Mouse (Mus musculus) kidney, adult 2 months (tissue): ENCODE measurements around the gene Zbtb7a. TPM values are rescaled to one million over a fixed set of nuclear protein-coding genes. Genes with fewer than 3 reads are reported as not detected.
A peak's percentile ranks its signal among the peaks of the same experiment; 100 is the strongest.

Source experiments
- DNase-seq: peaks from one replicate; pipeline ENCODE4 v3.0.0; 2021
- H3K27ac ChIP-seq: fragments of 200-500 bp; 2 replicates; pipeline ENCODE4 v1.5.1; 2012; ENCODE audit warnings: low read depth, low read length, control low read depth, inconsistent platforms; ENCODE audit not compliant: insufficient read depth
- H3K27me3 ChIP-seq: fragments of 200-500 bp; replicated peaks from 2 replicates; pipeline ENCODE4 v1.6.1; 2012; ENCODE audit warnings: mild to moderate bottlenecking, moderate library complexity, low read length, inconsistent platforms; ENCODE audit not compliant: control insufficient read depth, insufficient read depth
- H3K36me3 ChIP-seq: fragments of 200-500 bp; 2 replicates; pipeline ENCODE4 v1.6.1; 2012; ENCODE audit warnings: mild to moderate bottlenecking, moderate library complexity, low read length, inconsistent platforms; ENCODE audit not compliant: control insufficient read depth, insufficient read depth
- H3K4me1 ChIP-seq: fragments of 200-500 bp; 2 replicates; pipeline ENCODE4 v1.6.1; 2011; ENCODE audit warnings: low read length; ENCODE audit not compliant: control insufficient read depth, insufficient read depth
- H3K4me3 ChIP-seq: fragments of 200-500 bp; 2 replicates; pipeline ENCODE4 v1.5.1; 2011; ENCODE audit warnings: mild to moderate bottlenecking, low read depth, low read length, control low read depth; ENCODE audit not compliant: insufficient read depth
- CTCF ChIP-seq: fragments of 200-500 bp; conservative IDR thresholded peaks from 2 replicates; pipeline ENCODE4 v1.5.1; 2011; ENCODE audit warnings: low read depth, mild to moderate bottlenecking, control low read depth, low read length, moderate library complexity, mixed read lengths; ENCODE audit not compliant: insufficient read depth, insufficient read length
- POLR2A ChIP-seq: fragments of 200-500 bp; IDR thresholded peaks from one replicate; pipeline ENCODE4 v1.6.1; 2011; ENCODE audit warnings: low read depth, low read length, control low read depth
- WGBS: fragments of 180-500 bp; shearing (Covaris S2); methylation state at CpG from one replicate; pipeline ENCODE4 v1.1.7; 2018; 5-methylcytosine and 5-hydroxymethylcytosine counted together
- polyA plus RNA-seq: library from polyadenylated mRNA; depleted of rRNA; stranded (reverse); fragments of >200 nt; gene quantifications from 2 replicates; pipeline ENCODE4 v1.2.3, GENCODE M21; 2012

Gene Zbtb7a
- polyA plus RNA-seq, 1 experiment, result 37.1 TPM

DNA sequence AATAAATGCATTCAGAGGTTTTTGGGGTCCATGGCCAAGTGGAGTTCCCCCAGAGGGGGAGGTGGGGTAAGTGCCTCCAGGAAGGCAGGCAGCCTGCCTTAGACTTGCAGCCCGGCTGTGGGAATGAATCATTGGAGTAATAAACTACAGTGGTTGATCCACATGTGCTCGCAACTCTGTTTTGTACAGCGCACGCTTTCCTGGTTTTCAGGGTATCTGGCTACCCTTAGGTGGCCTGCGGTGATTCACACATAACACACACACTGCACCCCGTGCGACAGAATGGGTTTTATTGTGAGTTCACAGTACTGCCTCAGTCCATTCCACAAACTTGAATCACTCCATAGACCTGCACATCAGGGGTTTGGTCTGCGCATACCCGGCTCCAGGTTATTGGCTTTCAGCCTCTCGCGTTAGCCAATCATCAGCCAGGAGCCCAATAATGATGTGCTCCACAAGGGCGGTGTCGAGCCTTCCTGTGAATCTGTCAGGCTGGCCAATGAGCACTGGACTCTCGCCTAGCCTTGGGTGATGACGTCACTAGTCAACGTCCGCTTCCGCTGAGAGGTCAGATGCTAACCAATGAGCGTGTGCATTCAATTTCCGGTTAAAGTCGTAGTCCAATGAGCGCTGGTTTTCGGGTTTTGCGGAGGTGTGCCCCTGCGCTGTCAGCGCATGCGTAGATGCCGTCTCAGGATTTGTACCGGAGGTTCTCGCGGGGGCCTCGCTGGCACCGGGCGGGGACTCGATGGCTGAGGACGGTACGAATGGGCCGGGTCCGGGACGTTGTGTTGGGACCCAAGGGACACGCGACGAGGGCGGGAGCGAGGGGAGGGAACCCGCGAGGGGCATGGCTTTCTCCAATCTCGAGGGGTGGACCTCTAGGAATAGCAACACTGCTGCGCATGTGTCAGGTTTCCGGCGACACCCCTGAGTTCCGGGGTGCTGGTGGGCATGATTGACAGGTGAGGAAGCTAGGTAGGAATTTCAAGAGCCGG lies 47.6 kb downstream of the Zbtb7a start, which contains the start of gene Dapk3:
Gene Dapk3, plus strand, starts transcription at position 670 of the 998 bp plus-strand sequence.
- DNase-seq, result peak; percentile 99
- Histone ChIP-seq H3K4me3 (peak within 1 kb of the TSS; percentile 74), H3K36me3 (peaks cover 16% of the 10 kb centered on the region), H3K4me1 (peaks cover 7% of the 10 kb centered on the region; the same call in 1 of the 2 replicates), H3K27me3 (no peaks in the 10 kb centered on the region), H3K27ac (peak within 1 kb of the TSS; percentile 83)
- WGBS, result 7% methylated on average over 53 of the region's 53 CpGs
- TF ChIP-seq POLR2A (peak; percentile 76), CTCF (no peak)

GRCm38 (mm10) chr10:81183805-81184204 lies 48.8 kb downstream of the Zbtb7a start, which contains the start of gene 4930442H23Rik:
TSS of gene 4930442H23Rik (minus strand) at chr10:81183849.
- DNase-seq, result no peak

DNA sequence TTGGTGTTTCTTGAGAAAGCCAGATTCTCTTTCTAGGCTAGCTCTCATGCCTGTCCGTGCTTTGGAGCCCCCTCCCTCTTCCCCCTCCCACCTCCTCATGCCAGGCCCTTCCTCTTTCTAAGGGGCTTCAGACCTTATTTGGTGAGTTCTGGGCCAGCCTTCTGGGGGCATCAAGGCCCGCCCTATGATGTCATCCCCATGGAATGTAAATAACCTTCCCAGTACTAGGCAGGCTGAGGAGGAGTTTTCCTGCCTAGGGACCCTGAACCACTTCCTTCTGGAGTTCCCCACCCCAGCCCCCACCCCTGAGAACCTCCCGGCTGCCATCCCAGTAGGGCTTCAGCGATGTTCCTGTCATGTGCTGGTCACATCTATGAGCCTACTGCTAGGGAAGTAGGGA lies 49.7 kb downstream of the Zbtb7a start:
- Histone ChIP-seq H3K27me3 (no peaks in the 10 kb centered on the region), H3K4me3 (no peak overlapping the region), H3K36me3 (peaks cover 8% of the 10 kb centered on the region; the same call in 1 of the 2 replicates), H3K4me1 (peaks cover 3% of the 10 kb centered on the region; the same call in 1 of the 2 replicates), H3K27ac (no peak overlapping the region)
- TF ChIP-seq CTCF (no peak), POLR2A (no peak)
- no peak for DNase-seq
- WGBS, result 40% methylated on average over 4 of the region's 4 CpGs

More at GRCm38 (mm10) chr10:81183805-81184204, 48.8 kb downstream of the Zbtb7a start, which contains the start of gene 4930442H23Rik:
- Histone ChIP-seq H3K27me3 (no peaks in the 10 kb centered on the region), H3K4me3 (peak within 1 kb of the TSS; percentile 74), H3K27ac (peak within 1 kb of the TSS; percentile 83), H3K4me1 (peaks cover 3% of the 10 kb centered on the region; the same call in 1 of the 2 replicates), H3K36me3 (peaks cover 12% of the 10 kb centered on the region)
- TF ChIP-seq CTCF (no peak), POLR2A (no peak)
- 73% methylated on average over 5 of the region's 5 CpGs for WGBS

GRCm38 (mm10) chr10:81187161-81187560 lies 52.1 kb downstream of the Zbtb7a start:
- Histone ChIP-seq H3K4me1 (peaks cover 5% of the 10 kb centered on the region; the same call in 1 of the 2 replicates), H3K4me3 (no peak overlapping the region), H3K27ac (no peak overlapping the region), H3K36me3 (no peaks in the 10 kb centered on the region; the same call in 1 of the 2 replicates), H3K27me3 (no peaks in the 10 kb centered on the region)
- 88% methylated on average over 9 of the region's 9 CpGs for WGBS
- DNase-seq, result no peak
- TF ChIP-seq POLR2A (no peak), CTCF (no peak)

DNA sequence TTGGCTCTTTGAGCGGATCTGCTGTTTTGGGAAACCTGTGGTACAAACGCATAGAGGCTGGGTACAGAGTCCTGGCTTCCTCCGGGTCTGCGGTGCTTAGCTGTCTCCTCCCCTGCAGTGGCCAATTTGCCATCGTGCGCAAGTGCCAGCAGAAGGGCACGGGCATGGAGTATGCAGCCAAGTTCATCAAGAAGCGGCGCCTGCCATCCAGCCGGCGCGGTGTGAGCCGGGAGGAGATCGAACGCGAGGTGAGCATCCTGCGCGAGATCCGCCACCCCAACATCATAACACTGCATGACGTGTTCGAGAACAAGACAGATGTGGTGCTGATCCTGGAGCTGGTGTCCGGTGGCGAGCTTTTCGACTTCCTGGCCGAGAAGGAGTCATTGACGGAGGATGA lies 54.8 kb downstream of the Zbtb7a start:
- WGBS, result 87% methylated on average over 26 of the region's 26 CpGs
- Histone ChIP-seq H3K4me3 (no peak overlapping the region), H3K27me3 (no peaks in the 10 kb centered on the region), H3K27ac (no peak overlapping the region), H3K4me1 (peaks cover 3% of the 10 kb centered on the region; the same call in 1 of the 2 replicates), H3K36me3 (no peaks in the 10 kb centered on the region)
- TF ChIP-seq CTCF (no peak), POLR2A (no peak)
- no peak for DNase-seq

GRCm38 (mm10) chr10:81190236-81190911 lies 55.4 kb downstream of the Zbtb7a start:
- DNase-seq, result no peak
- peaks cover 3% of the 10 kb centered on the region; the same call in 1 of the 2 replicates for H3K4me1 ChIP-seq

More at GRCm38 (mm10) chr10:81190236-81190911, 55.4 kb downstream of the Zbtb7a start:
- WGBS, result 70% methylated on average over 31 of the region's 31 CpGs
- Histone ChIP-seq H3K36me3 (no peaks in the 10 kb centered on the region), H3K27me3 (no peaks in the 10 kb centered on the region), H3K27ac (no peak overlapping the region), H3K4me3 (no peak overlapping the region)
- TF ChIP-seq CTCF (peak; percentile 41; the same call in 1 of the 2 replicates), POLR2A (no peak)
